Mouse (Mus musculus) myocyte (in vitro differentiated cells): ENCODE data around the gene Ppp2r2c. TPM values are rescaled to one million over a fixed set of nuclear protein-coding genes. Genes with fewer than 3 reads are reported as not detected.
"Not testable (repeated sequence)": the region's sequence is repeated elsewhere in the genome, so short reads cannot be mapped to it uniquely, and the experiment has no call there.

ENCODE experiments used
- H3K27me3 ChIP-seq: one replicate; pipeline ENCODE4 v1.6.1; 2011; ENCODE audit not compliant: control insufficient read depth, insufficient read depth, insufficient read length
- H3K36me3 ChIP-seq: one replicate; pipeline ENCODE4 v1.6.1; 2011; ENCODE audit not compliant: control insufficient read depth, insufficient read depth
- H3K4me2 ChIP-seq: one replicate; pipeline ENCODE4 v1.6.1; 2011; ENCODE audit warnings: low read depth, control low read depth
- H3K4me3 ChIP-seq: one replicate; pipeline ENCODE4 v1.5.1; 2011; ENCODE audit warnings: mild to moderate bottlenecking, control low read depth, moderate library complexity
- H3K79me2 ChIP-seq: one replicate; pipeline ENCODE4 v1.6.1; 2011; ENCODE audit not compliant: control insufficient read depth, insufficient read depth
- H3ac ChIP-seq: one replicate; pipeline ENCODE4 v1.6.1; 2011; ENCODE audit not compliant: control insufficient read depth, insufficient read length
- CEBPB ChIP-seq: IDR thresholded peaks from 2 replicates; pipeline ENCODE4 v1.6.1; 2011; ENCODE audit warnings: mild to moderate bottlenecking, moderate library complexity; ENCODE audit not compliant: poor library complexity, insufficient read depth, severe bottlenecking
- E2F4 ChIP-seq: IDR thresholded peaks from one replicate; pipeline ENCODE4 v1.6.1; 2011; ENCODE audit warnings: mild to moderate bottlenecking, control low read depth, moderate library complexity; ENCODE audit not compliant: insufficient read depth
- MAX ChIP-seq: IDR thresholded peaks from one replicate; pipeline ENCODE4 v1.6.1; 2011; ENCODE audit warnings: low read depth, mild to moderate bottlenecking, control low read depth
- MYOD1 ChIP-seq, 3 experiments: IDR thresholded peaks; one replicate each; pipeline ENCODE4 v1.6.1; 2011; ENCODE audit warnings: control low read depth in 2 of 3, low read depth in 2 of 3, mild to moderate bottlenecking in 2 of 3, moderate library complexity in 1 of 3; ENCODE audit not compliant: insufficient read length in 2 of 3, control insufficient read depth in 1 of 3
- MYOG ChIP-seq, 3 experiments: IDR thresholded peaks; one replicate each; pipeline ENCODE4 v1.6.1; 2011; ENCODE audit warnings: control low read depth in 2 of 3, low read depth in 2 of 3, mild to moderate bottlenecking in 2 of 3; ENCODE audit not compliant: insufficient read length in 2 of 3, control insufficient read depth in 1 of 3, insufficient read depth in 1 of 3
- POLR2A ChIP-seq: IDR thresholded peaks from one replicate; pipeline ENCODE4 v1.6.1; 2011; ENCODE audit warnings: low read depth, mild to moderate bottlenecking, control low read depth, moderate library complexity; ENCODE audit not compliant: insufficient read length
- POLR2AphosphoS2 ChIP-seq: IDR thresholded peaks from one replicate; pipeline ENCODE4 v1.6.1; 2011; ENCODE audit warnings: low read depth, control low read depth; ENCODE audit not compliant: insufficient read length
- REST ChIP-seq: IDR thresholded peaks from one replicate; pipeline ENCODE4 v1.6.1; 2011; ENCODE audit warnings: mild to moderate bottlenecking, control low read depth, moderate library complexity; ENCODE audit not compliant: insufficient read depth, insufficient read length
- SRF ChIP-seq: IDR thresholded peaks from one replicate; pipeline ENCODE4 v1.6.1; 2011; ENCODE audit warnings: low read depth; ENCODE audit not compliant: control insufficient read depth, insufficient read length
- TCF12 ChIP-seq: IDR thresholded peaks from one replicate; pipeline ENCODE4 v1.6.1; 2011; ENCODE audit warnings: mild to moderate bottlenecking, control low read depth; ENCODE audit not compliant: poor library complexity, insufficient read depth, severe bottlenecking
- TCF3 ChIP-seq: IDR thresholded peaks from one replicate; pipeline ENCODE4 v1.6.1; 2011; ENCODE audit warnings: low read depth, control low read depth; ENCODE audit not compliant: insufficient read length
- USF1 ChIP-seq: IDR thresholded peaks from one replicate; pipeline ENCODE4 v1.6.1; 2011; ENCODE audit warnings: low read depth, mild to moderate bottlenecking, control low read depth, moderate library complexity
- polyA plus RNA-seq: library from polyadenylated mRNA; unstranded; fragments of >200 nt; fragmentation: generic; extraction: Trizol; gene quantifications from one replicate; pipeline ENCODE4 v1.2.1, GENCODE M21; 2012; ENCODE audit warnings: missing spikeins

The Ppp2r2c gene
- polyA plus RNA-seq, 1 experiment: 0.01 TPM

DNA sequence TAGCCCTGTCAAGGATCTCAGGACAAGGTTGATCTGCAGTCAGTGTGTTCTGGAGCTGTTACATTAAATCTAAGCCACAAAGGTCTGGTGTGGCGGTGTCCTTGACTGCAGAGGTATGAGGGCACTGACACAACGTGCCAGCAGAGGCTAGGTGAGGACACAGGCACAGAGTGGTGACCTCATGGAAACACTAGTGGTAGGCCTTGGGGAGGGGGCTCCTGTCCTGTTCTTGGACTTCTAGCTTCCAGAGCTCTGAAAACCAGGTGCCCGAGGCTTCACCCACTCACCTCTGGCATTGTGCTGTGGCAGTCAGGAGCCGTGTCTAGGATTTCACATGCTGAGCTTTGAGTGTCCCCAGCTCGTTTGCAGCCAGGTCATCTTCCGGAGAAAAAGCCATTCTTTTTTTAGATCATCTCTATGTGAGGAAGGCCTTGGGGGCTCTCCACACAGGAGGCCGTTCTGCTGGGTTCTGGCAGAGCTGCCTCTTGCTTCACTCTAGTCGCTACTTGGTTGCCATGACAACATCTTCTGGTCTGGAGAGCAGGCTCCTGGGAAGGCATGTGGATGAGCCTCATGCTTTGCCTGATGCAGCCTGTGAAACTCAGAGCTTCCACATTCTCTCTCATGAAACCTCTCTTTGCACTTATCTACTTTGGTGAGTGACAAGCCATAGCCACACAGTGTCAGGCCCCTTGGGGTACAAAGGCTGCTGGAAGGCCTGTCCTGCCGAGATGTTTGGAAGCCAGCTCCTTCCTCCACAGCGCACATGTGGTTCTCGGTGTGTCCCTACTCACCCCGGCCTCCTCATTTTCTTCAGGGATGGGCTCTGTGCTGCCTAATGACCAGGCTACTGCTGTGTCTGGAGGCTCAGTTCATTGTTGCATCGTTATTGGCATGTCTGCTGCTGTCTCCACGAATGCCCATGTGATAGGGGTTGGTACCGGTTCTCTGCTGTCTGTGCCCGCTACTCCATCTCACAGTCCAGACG, 67.5 kb downstream of the Ppp2r2c start:
- Histone ChIP-seq H3K4me2 (no peak overlapping the region), H3K79me2 (no peaks in the 10 kb centered on the region), H3ac (no peak overlapping the region), H3K36me3 (no peaks in the 10 kb centered on the region), H3K27me3 (peaks cover 61% of the 10 kb centered on the region), H3K4me3 (no peak overlapping the region)
- TF ChIP-seq POLR2A: no peak
- TF ChIP-seq MYOG (IDR thresholded peaks at IDR 0.05; ENCODE audit: control insufficient read depth in 1 of 3, insufficient read depth in 1 of 3, insufficient read length in 2 of 3, low read depth in 2 of 3): no peak
- TF ChIP-seq USF1: no peak
- TF ChIP-seq REST: no peak
- no peak for TF ChIP-seq POLR2AphosphoS2
- TF ChIP-seq MYOD1 (IDR thresholded peaks at IDR 0.05; ENCODE audit: control insufficient read depth in 1 of 3, insufficient read length in 2 of 3, low read depth in 2 of 3): no peak
- no peak for TF ChIP-seq SRF
- no peak for TF ChIP-seq CEBPB
- TF ChIP-seq TCF3: no peak
- no peak for TF ChIP-seq TCF12
- no peak for TF ChIP-seq MAX
- no peak for TF ChIP-seq E2F4

DNA sequence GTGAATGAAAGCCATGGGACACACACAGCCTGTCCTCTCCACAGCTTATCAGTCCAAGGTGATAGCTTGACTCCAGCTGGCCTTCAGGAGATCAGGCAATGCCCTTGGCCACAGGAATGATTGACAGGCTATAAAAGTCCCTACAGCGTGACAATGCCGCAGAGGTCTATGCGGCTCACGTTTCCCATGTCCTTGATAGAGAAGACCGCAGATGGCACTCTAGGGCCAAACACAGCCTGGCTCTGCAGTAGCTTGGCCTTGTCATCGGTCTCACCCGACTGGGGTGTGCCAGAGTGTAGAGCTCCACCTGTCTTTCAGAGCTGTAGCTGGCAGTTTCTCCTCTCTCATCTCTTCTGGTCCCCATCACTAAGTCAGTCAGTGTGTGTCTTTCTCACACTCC, 68.2 kb downstream of the Ppp2r2c start:
- Histone ChIP-seq H3K79me2 (no peaks in the 10 kb centered on the region), H3ac (no peak overlapping the region), H3K36me3 (no peaks in the 10 kb centered on the region), H3K27me3 (peaks cover 61% of the 10 kb centered on the region), H3K4me3 (no peak overlapping the region), H3K4me2 (no peak overlapping the region)
- no peak for TF ChIP-seq POLR2A
- no peak for TF ChIP-seq MYOG (IDR thresholded peaks at IDR 0.05; ENCODE audit: control insufficient read depth in 1 of 3, insufficient read depth in 1 of 3, insufficient read length in 2 of 3, low read depth in 2 of 3)
- no peak for TF ChIP-seq CEBPB

DNA sequence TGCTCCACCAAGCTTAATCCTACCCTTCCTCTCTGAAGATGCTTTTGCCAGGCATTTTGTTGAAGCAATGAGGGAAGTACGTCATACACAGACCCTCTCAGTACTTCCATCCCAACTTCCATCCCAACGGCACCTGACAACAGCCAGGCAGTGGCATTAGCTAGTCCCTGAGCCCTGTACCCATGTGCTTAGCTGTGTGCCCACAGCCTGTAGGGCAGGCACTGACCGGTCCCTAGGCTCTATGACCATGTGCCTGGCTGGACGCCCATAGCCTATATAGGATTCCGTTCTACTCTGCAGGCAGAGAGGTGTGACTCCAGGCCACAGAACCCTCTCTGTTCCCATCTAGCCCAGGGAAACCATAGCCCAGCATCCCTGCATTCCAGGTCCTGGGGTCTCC, 69.7 kb downstream of the Ppp2r2c start:
- Histone ChIP-seq H3K4me3 (no peak overlapping the region), H3K27me3 (peaks cover 61% of the 10 kb centered on the region), H3K79me2 (no peaks in the 10 kb centered on the region), H3K4me2 (no peak overlapping the region), H3ac (no peak overlapping the region), H3K36me3 (no peaks in the 10 kb centered on the region)
- no peak for TF ChIP-seq CEBPB
- no peak for TF ChIP-seq MYOD1 (IDR thresholded peaks at IDR 0.05; ENCODE audit: control insufficient read depth in 1 of 3, insufficient read length in 2 of 3, low read depth in 2 of 3)
- no peak for TF ChIP-seq POLR2A
- TF ChIP-seq TCF3: no peak
- no peak for TF ChIP-seq SRF
- TF ChIP-seq E2F4: no peak
- no peak for TF ChIP-seq POLR2AphosphoS2
- no peak for TF ChIP-seq MAX
- no peak for TF ChIP-seq USF1
- TF ChIP-seq MYOG (IDR thresholded peaks at IDR 0.05; ENCODE audit: control insufficient read depth in 1 of 3, insufficient read depth in 1 of 3, insufficient read length in 2 of 3, low read depth in 2 of 3): no peak
- no peak for TF ChIP-seq REST
- no peak for TF ChIP-seq TCF12

DNA sequence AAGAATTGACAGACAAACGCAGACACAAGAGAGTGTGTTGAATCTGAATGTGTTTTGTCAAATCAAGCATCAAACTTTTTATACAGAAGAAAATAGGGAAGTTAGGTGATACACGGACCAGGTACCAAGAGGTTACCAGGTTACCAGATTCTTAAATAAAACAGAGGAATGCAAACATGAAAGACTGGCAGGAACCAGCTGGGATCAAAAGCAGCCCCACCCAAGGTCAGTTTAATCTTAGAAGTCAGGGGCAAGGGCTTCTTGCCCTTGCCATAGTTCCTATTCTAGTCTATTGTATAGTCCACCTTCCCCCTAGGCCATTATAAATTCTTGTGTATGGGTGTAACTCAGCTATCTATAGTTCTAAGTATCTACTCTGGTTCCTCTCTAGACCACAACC, 70.7 kb downstream of the Ppp2r2c start:
- peaks cover 57% of the 10 kb centered on the region for H3K27me3 ChIP-seq
- not testable (repeated sequence) for H3K4me2 ChIP-seq, H3K4me3 ChIP-seq, H3ac ChIP-seq, H3K36me3 ChIP-seq, H3K79me2 ChIP-seq

DNA sequence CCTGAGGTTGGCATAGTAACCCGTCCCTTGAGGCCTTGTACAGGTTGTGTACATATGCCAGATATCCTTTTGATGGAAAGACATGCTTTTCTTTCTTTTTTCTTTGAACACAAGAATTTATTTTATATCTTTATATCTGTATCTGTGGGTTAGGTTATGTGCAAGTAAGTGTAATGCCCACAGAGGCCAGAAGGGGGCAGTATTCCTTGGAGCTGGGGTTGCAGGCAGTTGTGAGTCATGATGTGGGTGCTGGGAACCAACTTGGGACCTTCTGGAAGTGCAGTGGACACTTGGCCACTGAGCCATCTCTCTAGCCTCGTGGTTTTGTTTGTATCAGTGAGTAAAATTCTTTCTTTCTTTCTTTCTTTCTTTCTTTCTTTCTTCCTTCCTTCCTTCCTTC, 74.1 kb downstream of the Ppp2r2c start:
- Histone ChIP-seq H3K27me3 (peaks cover 22% of the 10 kb centered on the region), H3K36me3 (no peaks in the 10 kb centered on the region), H3ac (no peak overlapping the region), H3K4me2 (no peak overlapping the region), H3K4me3 (no peak overlapping the region), H3K79me2 (no peaks in the 10 kb centered on the region)
- TF ChIP-seq MAX (no peak), POLR2A (no peak), MYOG (IDR thresholded peaks at IDR 0.05; ENCODE audit: control insufficient read depth in 1 of 3, insufficient read depth in 1 of 3, insufficient read length in 2 of 3, low read depth in 2 of 3) (no peak), E2F4 (no peak), CEBPB (no peak), TCF12 (no peak), MYOD1 (IDR thresholded peaks at IDR 0.05; ENCODE audit: control insufficient read depth in 1 of 3, insufficient read length in 2 of 3, low read depth in 2 of 3) (no peak), REST (no peak), TCF3 (no peak), SRF (no peak), POLR2AphosphoS2 (no peak), USF1 (no peak)
